Mouse (Mus musculus): ENCODE data around the gene Upk3a. TPM values are rescaled to one million over a fixed set of nuclear protein-coding genes. Genes with fewer than 3 reads are reported as not detected.

The Upk3a gene
- not detected in 2 replicates for polyA plus RNA-seq (2012; rRNA removed)

DNA sequence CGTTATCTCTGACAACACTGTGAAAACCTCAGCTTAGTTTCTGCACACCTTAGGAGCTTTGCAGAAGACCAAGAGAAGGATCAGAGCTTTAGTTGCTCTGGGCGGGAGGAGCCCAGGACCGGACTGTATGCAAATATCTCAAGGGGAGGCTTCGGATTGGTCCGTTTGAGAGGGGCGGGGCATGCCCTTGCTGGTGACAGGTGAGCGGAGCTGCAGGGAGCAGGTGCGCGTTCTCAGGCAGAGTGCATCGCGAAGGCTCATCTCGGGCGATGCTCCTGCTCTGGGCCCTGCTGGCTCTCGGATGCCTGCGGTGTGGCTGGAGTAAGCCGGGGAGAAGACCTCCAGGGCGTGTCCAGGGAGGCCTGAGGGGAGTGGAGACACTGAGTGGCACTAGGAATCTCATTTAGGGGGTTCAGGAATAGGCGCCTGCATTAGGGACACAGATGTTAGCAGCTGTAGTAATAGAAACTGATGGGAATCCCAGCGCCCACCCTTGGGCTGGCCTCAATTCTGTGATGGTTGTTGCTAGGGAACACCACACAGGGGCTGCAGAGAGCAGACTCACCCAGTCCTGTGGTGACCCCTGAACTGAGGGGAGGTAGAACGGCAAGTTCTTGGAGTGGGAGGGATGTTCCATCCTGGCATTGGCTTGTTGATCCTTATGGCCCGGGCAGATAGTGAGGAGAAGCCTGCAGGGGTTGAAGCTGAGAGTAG, at the start of gene Upk3a:
Upk3a (plus strand) TSS at position 191 of the 714 bp plus-strand sequence.
- WGBS, result 14% methylated on average over 21 of the region's 21 CpGs
- peak in 1 of 2 experiments; percentile 14 for DNase-seq (ENCODE audit: low read depth in 1 of 2, low spot score in 2 of 2)
- Histone ChIP-seq H3K4me3 (ENCODE audit: extremely low read depth, insufficient read depth, insufficient read length) (no peak within 1 kb of the TSS), H3K36me3 (ENCODE audit: control insufficient read depth, insufficient read depth, low read length) (no peaks in the 10 kb centered on the region), H3K4me1 (ENCODE audit: control insufficient read depth, insufficient read depth, insufficient read length) (no peaks in the 10 kb centered on the region; the same call in 1 of the 2 replicates), H3K27me3 (ENCODE audit: control insufficient read depth, insufficient read depth, low read length) (peaks cover 3% of the 10 kb centered on the region; the same call in 1 of the 2 replicates), H3K27ac (ENCODE audit: insufficient read depth, low read length) (no peak within 1 kb of the TSS)
- no peak for TF ChIP-seq POLR2A (IDR thresholded peaks at IDR 0.05; ENCODE audit: low read depth, low read length)
- no peak for TF ChIP-seq CTCF (IDR thresholded peaks at IDR 0.05; ENCODE audit: extremely low read depth, insufficient read depth, insufficient read length, insufficient replicate concordance)

GRCm38 (mm10) chr15:84968534-84968933, 48.4 kb upstream of the Upk3a start:
- no peak for TF ChIP-seq CTCF (IDR thresholded peaks at IDR 0.05; ENCODE audit: extremely low read depth, insufficient read depth, insufficient read length, insufficient replicate concordance)
- TF ChIP-seq POLR2A (IDR thresholded peaks at IDR 0.05; ENCODE audit: low read depth, low read length), result no peak
- 0 out of 2 replicates have a peak, but pooled peaks cover 1% of the 10 kb centered on the region for H3K36me3 ChIP-seq (ENCODE audit: control insufficient read depth, insufficient read depth, low read length)
- H3K4me3 ChIP-seq (ENCODE audit: extremely low read depth, insufficient read depth, insufficient read length), result no peak overlapping the region
- no peak overlapping the region for H3K27ac ChIP-seq (ENCODE audit: insufficient read depth, low read length)
- peaks cover 12% of the 10 kb centered on the region; the same call in 1 of the 2 replicates for H3K4me1 ChIP-seq (ENCODE audit: control insufficient read depth, insufficient read depth, insufficient read length)
- WGBS, result 10% methylated on average over 4 of the region's 4 CpGs
- DNase-seq (ENCODE audit: low read depth in 1 of 2, low spot score in 2 of 2), result peak in 1 of 2 experiments; percentile 21
- no peaks in the 10 kb centered on the region for H3K27me3 ChIP-seq (ENCODE audit: control insufficient read depth, insufficient read depth, low read length)

GRCm38 (mm10) chr15:84972860-84973543, 43.9 kb upstream of the Upk3a start:
- Histone ChIP-seq H3K27ac (ENCODE audit: insufficient read depth, low read length) (no peak overlapping the region), H3K4me3 (ENCODE audit: extremely low read depth, insufficient read depth, insufficient read length) (no peak overlapping the region), H3K36me3 (ENCODE audit: control insufficient read depth, insufficient read depth, low read length) (0 out of 2 replicates have a peak, but pooled peaks cover 1% of the 10 kb centered on the region), H3K27me3 (ENCODE audit: control insufficient read depth, insufficient read depth, low read length) (no peaks in the 10 kb centered on the region), H3K4me1 (ENCODE audit: control insufficient read depth, insufficient read depth, insufficient read length) (peaks cover 18% of the 10 kb centered on the region; the same call in 1 of the 2 replicates)
- DNase-seq (ENCODE audit: low read depth in 1 of 2, low spot score in 2 of 2), result no peak
- WGBS, result 87% methylated on average over 8 of the region's 8 CpGs
- TF ChIP-seq POLR2A (IDR thresholded peaks at IDR 0.05; ENCODE audit: low read depth, low read length) (no peak), CTCF (IDR thresholded peaks at IDR 0.05; ENCODE audit: extremely low read depth, insufficient read depth, insufficient read length, insufficient replicate concordance) (no peak)

- Histone ChIP-seq H3K27me3 (ENCODE audit: control insufficient read depth, insufficient read depth, low read length) (no peaks in the 10 kb centered on the region), H3K27ac (ENCODE audit: insufficient read depth, low read length) (no peak overlapping the region), H3K36me3 (ENCODE audit: control insufficient read depth, insufficient read depth, low read length) (0 out of 2 replicates have a peak, but pooled peaks cover 1% of the 10 kb centered on the region), H3K4me3 (ENCODE audit: extremely low read depth, insufficient read depth, insufficient read length) (no peak overlapping the region), H3K4me1 (ENCODE audit: control insufficient read depth, insufficient read depth, insufficient read length) (peaks cover 16% of the 10 kb centered on the region; the same call in 1 of the 2 replicates)
- 90% methylated on average over 3 of the region's 3 CpGs for WGBS
- DNase-seq (ENCODE audit: low read depth in 1 of 2, low spot score in 2 of 2), result no peak
- TF ChIP-seq POLR2A (IDR thresholded peaks at IDR 0.05; ENCODE audit: low read depth, low read length), result no peak
- TF ChIP-seq CTCF (IDR thresholded peaks at IDR 0.05; ENCODE audit: extremely low read depth, insufficient read depth, insufficient read length, insufficient replicate concordance), result no peak
Measured at GRCm38 (mm10) chr15:84973544-84973871, 43.4 kb upstream of the Upk3a start.

GRCm38 (mm10) chr15:84975729-84976128, 41.2 kb upstream of the Upk3a start:
- H3K36me3 ChIP-seq (ENCODE audit: control insufficient read depth, insufficient read depth, low read length), result 0 out of 2 replicates have a peak, but pooled peaks cover 1% of the 10 kb centered on the region
- WGBS, result 44% methylated on average over 4 of the region's 4 CpGs
- no peak for TF ChIP-seq CTCF (IDR thresholded peaks at IDR 0.05; ENCODE audit: extremely low read depth, insufficient read depth, insufficient read length, insufficient replicate concordance)
- TF ChIP-seq POLR2A (IDR thresholded peaks at IDR 0.05; ENCODE audit: low read depth, low read length), result no peak
- no peak overlapping the region for H3K27ac ChIP-seq (ENCODE audit: insufficient read depth, low read length)
- no peak for DNase-seq (ENCODE audit: low read depth in 1 of 2, low spot score in 2 of 2)
- peaks cover 10% of the 10 kb centered on the region; the same call in 1 of the 2 replicates for H3K4me1 ChIP-seq (ENCODE audit: control insufficient read depth, insufficient read depth, insufficient read length)
- H3K27me3 ChIP-seq (ENCODE audit: control insufficient read depth, insufficient read depth, low read length), result no peaks in the 10 kb centered on the region
- H3K4me3 ChIP-seq (ENCODE audit: extremely low read depth, insufficient read depth, insufficient read length), result no peak overlapping the region

DNA sequence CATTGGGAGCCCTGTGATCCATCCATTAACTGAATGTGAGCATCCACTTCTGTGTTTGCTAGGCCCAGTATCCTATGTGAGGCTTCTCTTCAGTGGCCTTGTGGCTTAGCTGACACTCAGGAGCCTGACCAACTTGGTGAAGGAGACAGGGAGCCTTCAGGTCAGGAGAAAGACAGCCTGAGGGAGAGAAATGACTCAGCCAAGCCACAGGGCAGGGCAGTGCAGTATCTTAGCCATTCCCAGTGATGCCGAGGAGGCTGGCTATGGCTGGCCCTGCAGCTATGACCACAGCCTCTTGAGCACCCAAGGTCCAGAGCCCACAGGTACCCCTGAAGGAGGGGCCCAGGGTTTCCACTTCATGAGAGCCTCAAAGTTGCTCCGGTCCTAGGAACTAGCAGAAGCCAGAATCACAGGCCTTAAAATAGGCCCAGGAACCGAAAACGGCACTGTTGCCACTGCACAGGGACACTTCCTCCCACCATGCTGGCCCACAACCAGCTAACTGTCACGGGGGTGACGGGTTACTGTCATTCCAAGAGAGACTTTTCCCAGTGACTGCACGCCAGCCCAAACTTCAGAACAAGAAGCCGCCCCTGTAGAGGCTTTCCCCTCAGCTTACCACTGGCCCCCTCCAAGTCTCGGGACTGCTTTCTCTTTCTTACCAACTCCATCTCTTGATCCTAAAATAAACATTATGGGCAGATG, 35.2 kb upstream of the Upk3a start:
- WGBS, result 14% methylated on average over 9 of the region's 9 CpGs
- Histone ChIP-seq H3K4me3 (ENCODE audit: extremely low read depth, insufficient read depth, insufficient read length) (no peak overlapping the region), H3K36me3 (ENCODE audit: control insufficient read depth, insufficient read depth, low read length) (no peaks in the 10 kb centered on the region), H3K27me3 (ENCODE audit: control insufficient read depth, insufficient read depth, low read length) (no peaks in the 10 kb centered on the region), H3K4me1 (ENCODE audit: control insufficient read depth, insufficient read depth, insufficient read length) (peaks cover 30% of the 10 kb centered on the region; the same call in 1 of the 2 replicates), H3K27ac (ENCODE audit: insufficient read depth, low read length) (peak overlapping the region; percentile 73)
- TF ChIP-seq CTCF (IDR thresholded peaks at IDR 0.05; ENCODE audit: extremely low read depth, insufficient read depth, insufficient read length, insufficient replicate concordance) (no peak), POLR2A (IDR thresholded peaks at IDR 0.05; ENCODE audit: low read depth, low read length) (no peak)
- no peak for DNase-seq (ENCODE audit: low read depth in 1 of 2, low spot score in 2 of 2)
